Mouse (Mus musculus): ENCODE measurements around the gene Lrmda. TPM values are rescaled to one million over a fixed set of nuclear protein-coding genes. Genes with fewer than 3 reads are reported as not detected.

The Lrmda gene
- polyA plus RNA-seq, 1 experiment, result 0.51 TPM

DNA sequence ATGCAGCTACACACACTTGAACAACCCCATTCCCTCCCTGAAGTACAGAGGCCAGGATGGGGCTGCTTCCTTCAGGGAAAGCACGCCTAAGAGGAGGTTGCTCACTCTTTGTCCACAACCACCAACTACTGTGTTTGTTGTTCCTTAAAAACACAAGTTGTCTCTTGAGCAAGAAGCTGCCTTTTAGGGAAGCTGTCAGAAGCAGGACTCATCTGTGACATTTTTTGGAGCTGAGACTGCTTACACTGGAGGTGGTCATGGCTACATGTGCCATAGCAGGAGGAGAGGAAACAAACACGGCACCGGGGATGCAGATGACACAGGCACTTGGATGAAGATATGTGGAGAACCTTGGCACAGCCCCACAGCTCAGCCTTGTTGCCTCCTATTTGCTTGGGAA is 65.9 kb downstream of the Lrmda start:
- Histone ChIP-seq H3K4me1 (replicated peaks; ENCODE audit: control insufficient read depth, insufficient read depth, low read length) (no peaks in the 10 kb centered on the region), H3K27me3 (ENCODE audit: control insufficient read depth, insufficient read depth, low read length) (no peaks in the 10 kb centered on the region), H3K4me3 (ENCODE audit: control insufficient read depth, insufficient read depth, low read length) (no peak overlapping the region), H3K36me3 (ENCODE audit: control insufficient read depth, insufficient read depth, low read length) (no peaks in the 10 kb centered on the region), H3K27ac (ENCODE audit: control insufficient read depth, insufficient read depth, low read length) (no peak overlapping the region)
- TF ChIP-seq CTCF (IDR thresholded peaks at IDR 0.05; ENCODE audit: borderline replicate concordance, control insufficient read depth, extremely low read depth, insufficient read depth, low read length, poor library complexity) (no peak), POLR2A (IDR thresholded peaks at IDR 0.05; ENCODE audit: control insufficient read depth, extremely low read depth, insufficient read depth, low read length, poor library complexity) (no peak)
- WGBS, result 94% methylated on average over 3 of the region's 3 CpGs
- no peak for DNase-seq

DNA sequence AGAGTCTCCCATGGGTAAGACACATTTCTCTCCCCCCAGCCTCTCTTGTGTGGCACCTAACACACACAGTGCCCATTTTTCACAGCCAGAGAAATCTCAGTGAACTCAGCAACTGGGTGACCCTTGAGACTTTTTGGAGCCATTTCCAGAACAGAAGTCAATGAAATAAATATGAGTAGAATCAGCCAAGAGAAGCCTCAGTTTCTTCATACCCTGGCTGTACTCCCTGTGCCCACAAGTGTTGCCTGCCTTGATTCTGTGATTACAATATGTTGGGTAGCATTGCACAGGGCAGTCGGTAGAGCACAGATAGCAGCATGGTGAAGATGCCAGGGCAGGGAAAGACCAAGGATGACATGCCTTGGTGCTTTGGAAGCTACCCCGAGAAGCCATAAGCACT is 69.1 kb downstream of the Lrmda start:
- H3K27ac ChIP-seq (ENCODE audit: control insufficient read depth, insufficient read depth, low read length), result no peak overlapping the region
- no peaks in the 10 kb centered on the region for H3K36me3 ChIP-seq (ENCODE audit: control insufficient read depth, insufficient read depth, low read length)
- no peaks in the 10 kb centered on the region for H3K4me1 ChIP-seq (replicated peaks; ENCODE audit: control insufficient read depth, insufficient read depth, low read length)
- H3K4me3 ChIP-seq (ENCODE audit: control insufficient read depth, insufficient read depth, low read length), result no peak overlapping the region
- no peak for DNase-seq
- no peaks in the 10 kb centered on the region for H3K27me3 ChIP-seq (ENCODE audit: control insufficient read depth, insufficient read depth, low read length)
- TF ChIP-seq CTCF (IDR thresholded peaks at IDR 0.05; ENCODE audit: borderline replicate concordance, control insufficient read depth, extremely low read depth, insufficient read depth, low read length, poor library complexity) (no peak), POLR2A (IDR thresholded peaks at IDR 0.05; ENCODE audit: control insufficient read depth, extremely low read depth, insufficient read depth, low read length, poor library complexity) (no peak)
- 100% methylated on average over 2 of the region's 2 CpGs for WGBS

GRCm38 (mm10) chr14:22089331-22089730 is 69.8 kb downstream of the Lrmda start:
- H3K4me1 ChIP-seq (replicated peaks; ENCODE audit: control insufficient read depth, insufficient read depth, low read length), result no peaks in the 10 kb centered on the region
- H3K27ac ChIP-seq (ENCODE audit: control insufficient read depth, insufficient read depth, low read length), result no peak overlapping the region
- H3K4me3 ChIP-seq (ENCODE audit: control insufficient read depth, insufficient read depth, low read length), result no peak overlapping the region
- TF ChIP-seq CTCF (IDR thresholded peaks at IDR 0.05; ENCODE audit: borderline replicate concordance, control insufficient read depth, extremely low read depth, insufficient read depth, low read length, poor library complexity), result no peak
- TF ChIP-seq POLR2A (IDR thresholded peaks at IDR 0.05; ENCODE audit: control insufficient read depth, extremely low read depth, insufficient read depth, low read length, poor library complexity), result no peak
- 89% methylated on average over 7 of the region's 7 CpGs for WGBS
- no peak for DNase-seq
- no peaks in the 10 kb centered on the region for H3K27me3 ChIP-seq (ENCODE audit: control insufficient read depth, insufficient read depth, low read length)
- no peaks in the 10 kb centered on the region for H3K36me3 ChIP-seq (ENCODE audit: control insufficient read depth, insufficient read depth, low read length)

DNA sequence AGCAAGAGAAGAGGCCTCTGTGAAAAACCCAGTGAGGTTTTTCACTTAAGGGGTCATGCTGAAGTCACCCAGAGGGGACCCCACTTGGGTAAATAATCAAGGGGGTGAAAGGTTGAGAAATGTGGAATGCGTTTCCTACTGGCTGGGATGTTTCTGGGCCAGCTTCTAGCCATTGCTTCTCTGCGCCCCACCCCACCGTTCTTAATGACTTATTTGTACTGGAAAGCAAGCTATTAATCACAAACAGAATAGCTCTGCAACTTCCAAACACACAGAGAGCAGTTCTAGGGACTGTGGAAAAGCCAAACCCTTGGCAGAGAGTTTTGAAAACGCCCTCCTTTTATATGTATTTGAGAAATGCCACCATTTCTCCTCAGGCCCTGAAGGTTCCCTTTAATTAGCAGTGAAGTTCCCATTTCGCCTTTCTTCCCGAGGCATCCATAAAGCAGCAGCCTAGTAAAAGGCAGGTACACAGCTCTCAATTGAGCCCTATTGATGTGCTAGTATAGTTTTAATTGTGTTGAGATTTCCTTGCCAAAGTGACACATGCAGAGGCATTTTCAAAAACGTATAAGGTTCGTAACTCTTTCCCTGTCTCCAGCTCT is 70.5 kb downstream of the Lrmda start:
- no peaks in the 10 kb centered on the region for H3K36me3 ChIP-seq (ENCODE audit: control insufficient read depth, insufficient read depth, low read length)
- no peak for DNase-seq
- H3K4me1 ChIP-seq (replicated peaks; ENCODE audit: control insufficient read depth, insufficient read depth, low read length), result no peaks in the 10 kb centered on the region
- no peaks in the 10 kb centered on the region for H3K27me3 ChIP-seq (ENCODE audit: control insufficient read depth, insufficient read depth, low read length)
- no peak for TF ChIP-seq POLR2A (IDR thresholded peaks at IDR 0.05; ENCODE audit: control insufficient read depth, extremely low read depth, insufficient read depth, low read length, poor library complexity)
- WGBS, result 91% methylated on average over 8 of the region's 8 CpGs
- H3K27ac ChIP-seq (ENCODE audit: control insufficient read depth, insufficient read depth, low read length), result no peak overlapping the region
- no peak overlapping the region for H3K4me3 ChIP-seq (ENCODE audit: control insufficient read depth, insufficient read depth, low read length)

DNA sequence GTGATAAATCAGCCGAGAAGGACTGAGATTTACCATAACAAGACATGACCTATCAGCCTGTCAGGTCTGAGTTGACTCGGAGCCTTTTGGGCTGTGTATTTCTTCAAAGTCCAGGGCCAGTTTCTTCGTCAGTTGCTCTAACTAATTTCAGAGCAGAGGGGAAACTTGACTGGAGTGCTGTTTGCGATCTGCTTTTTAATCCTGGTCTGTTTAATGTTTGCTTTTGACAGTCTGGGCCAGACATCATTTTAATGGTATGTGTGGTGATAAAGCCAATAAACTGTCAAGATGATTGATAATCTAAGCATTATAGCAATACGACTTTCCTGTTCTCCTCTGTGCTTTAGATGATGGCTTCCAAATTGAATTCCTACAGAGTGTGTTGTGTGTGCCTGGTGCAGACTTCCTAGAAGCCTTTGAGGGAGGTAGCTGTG is 71.3 kb downstream of the Lrmda start:
- Histone ChIP-seq H3K27ac (ENCODE audit: control insufficient read depth, insufficient read depth, low read length) (no peak overlapping the region), H3K4me1 (replicated peaks; ENCODE audit: control insufficient read depth, insufficient read depth, low read length) (no peaks in the 10 kb centered on the region), H3K27me3 (ENCODE audit: control insufficient read depth, insufficient read depth, low read length) (no peaks in the 10 kb centered on the region), H3K4me3 (ENCODE audit: control insufficient read depth, insufficient read depth, low read length) (no peak overlapping the region), H3K36me3 (ENCODE audit: control insufficient read depth, insufficient read depth, low read length) (no peaks in the 10 kb centered on the region)
- 86% methylated on average over 5 of the region's 5 CpGs for WGBS
- no peak for TF ChIP-seq POLR2A (IDR thresholded peaks at IDR 0.05; ENCODE audit: control insufficient read depth, extremely low read depth, insufficient read depth, low read length, poor library complexity)
- no peak for TF ChIP-seq CTCF (IDR thresholded peaks at IDR 0.05; ENCODE audit: borderline replicate concordance, control insufficient read depth, extremely low read depth, insufficient read depth, low read length, poor library complexity)
- no peak for DNase-seq

DNA sequence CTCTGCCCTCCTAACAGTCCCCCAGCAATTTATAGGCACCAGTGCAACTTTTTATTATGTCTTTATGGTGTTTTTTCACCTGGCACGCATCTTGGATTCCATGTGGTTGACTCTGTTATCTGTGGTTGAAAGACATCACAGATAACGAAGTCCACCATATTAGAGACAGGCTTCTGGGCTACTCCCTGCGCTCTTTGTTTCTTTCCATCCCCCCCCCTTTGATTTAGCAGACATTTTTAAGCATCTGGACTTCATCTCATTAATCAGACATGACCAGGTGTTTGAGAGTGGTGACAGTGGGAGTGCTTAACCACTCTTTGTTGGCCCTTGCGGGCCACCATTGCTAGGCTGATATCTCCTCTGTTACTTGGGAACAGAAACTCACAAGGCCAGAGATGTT is 71.8 kb downstream of the Lrmda start:
- DNase-seq, result no peak
- 91% methylated on average over 4 of the region's 4 CpGs for WGBS
- Histone ChIP-seq H3K36me3 (ENCODE audit: control insufficient read depth, insufficient read depth, low read length) (no peaks in the 10 kb centered on the region), H3K4me3 (ENCODE audit: control insufficient read depth, insufficient read depth, low read length) (no peak overlapping the region), H3K4me1 (replicated peaks; ENCODE audit: control insufficient read depth, insufficient read depth, low read length) (no peaks in the 10 kb centered on the region), H3K27ac (ENCODE audit: control insufficient read depth, insufficient read depth, low read length) (no peak overlapping the region), H3K27me3 (ENCODE audit: control insufficient read depth, insufficient read depth, low read length) (no peaks in the 10 kb centered on the region)
- no peak for TF ChIP-seq CTCF (IDR thresholded peaks at IDR 0.05; ENCODE audit: borderline replicate concordance, control insufficient read depth, extremely low read depth, insufficient read depth, low read length, poor library complexity)
- no peak for TF ChIP-seq POLR2A (IDR thresholded peaks at IDR 0.05; ENCODE audit: control insufficient read depth, extremely low read depth, insufficient read depth, low read length, poor library complexity)

DNA sequence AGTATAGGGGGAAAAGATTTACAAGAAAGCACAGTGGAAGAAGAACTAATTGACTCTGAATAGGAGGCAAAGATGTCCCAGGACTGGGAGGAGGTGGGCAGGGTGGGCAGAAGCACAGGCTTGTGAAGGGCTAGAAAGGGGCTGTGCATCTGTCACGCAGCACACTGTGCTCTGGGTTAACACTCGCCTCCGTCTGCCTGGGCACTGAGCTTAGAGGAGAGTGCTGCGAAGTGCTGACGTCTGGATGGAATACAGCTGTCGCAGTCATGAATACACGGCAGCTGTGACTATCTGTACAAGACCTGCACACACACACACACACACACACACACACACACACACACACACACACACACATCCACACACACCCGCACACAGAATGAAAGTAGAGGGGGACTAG is 73.6 kb downstream of the Lrmda start:
- no peak overlapping the region for H3K4me3 ChIP-seq (ENCODE audit: control insufficient read depth, insufficient read depth, low read length)
- no peaks in the 10 kb centered on the region for H3K4me1 ChIP-seq (replicated peaks; ENCODE audit: control insufficient read depth, insufficient read depth, low read length)
- no peaks in the 10 kb centered on the region for H3K27me3 ChIP-seq (ENCODE audit: control insufficient read depth, insufficient read depth, low read length)
- H3K36me3 ChIP-seq (ENCODE audit: control insufficient read depth, insufficient read depth, low read length), result no peaks in the 10 kb centered on the region
- no peak overlapping the region for H3K27ac ChIP-seq (ENCODE audit: control insufficient read depth, insufficient read depth, low read length)
- no peak for TF ChIP-seq POLR2A (IDR thresholded peaks at IDR 0.05; ENCODE audit: control insufficient read depth, extremely low read depth, insufficient read depth, low read length, poor library complexity)
- no peak for TF ChIP-seq CTCF (IDR thresholded peaks at IDR 0.05; ENCODE audit: borderline replicate concordance, control insufficient read depth, extremely low read depth, insufficient read depth, low read length, poor library complexity)
- no peak for DNase-seq
- 91% methylated on average over 8 of the region's 8 CpGs for WGBS
